Mouse (Mus musculus) forebrain, embryonic 12.5 days (tissue): ENCODE measurements at regions not wholly inside any gene's neighbourhood (a gene's known extent, or its start where the extent isn't known, plus 50 kb on each side); places are given as distances from the start of the nearest gene placed in this dataset.

Source experiments
- ATAC-seq: fragments of 200-750 bp; cut with Nextera tagmentation; 2 replicates; pipeline ENCODE4 v1.8.0; 2017; ENCODE audit warnings: moderate TSS enrichment; ENCODE audit not compliant: low FRiP score
- H3K27ac ChIP-seq: fragments of 300-500 bp; sonication (generic); 2 replicates; pipeline ENCODE4 v1.5.1; 2016; ENCODE audit warnings: mild to moderate bottlenecking
- H3K27me3 ChIP-seq: fragments of 300-500 bp; sonication (generic); 2 replicates; pipeline ENCODE4 v1.6.1; 2016; ENCODE audit warnings: mild to moderate bottlenecking
- H3K36me3 ChIP-seq: fragments of 300-500 bp; sonication (generic); replicated peaks from 2 replicates; pipeline ENCODE4 v1.6.1; 2016; ENCODE audit warnings: mild to moderate bottlenecking
- H3K4me1 ChIP-seq: fragments of 300-500 bp; sonication (generic); 2 replicates; pipeline ENCODE4 v1.6.1; 2016
- H3K4me2 ChIP-seq: fragments of 300-500 bp; sonication (generic); 2 replicates; pipeline ENCODE4 v1.6.1; 2016; ENCODE audit warnings: mild to moderate bottlenecking, moderate library complexity
- H3K4me3 ChIP-seq: fragments of 300-500 bp; sonication (generic); replicated peaks from 2 replicates; pipeline ENCODE4 v1.5.1; 2016; ENCODE audit warnings: mild to moderate bottlenecking
- H3K9ac ChIP-seq: fragments of 300-500 bp; sonication (generic); 2 replicates; pipeline ENCODE4 v1.6.1; 2016; ENCODE audit warnings: mild to moderate bottlenecking
- H3K9me3 ChIP-seq: fragments of 300-500 bp; sonication (generic); 2 replicates; pipeline ENCODE4 v1.6.1; 2016
- WGBS: fragments of 180-500 bp; shearing (Covaris S2); methylation state at CpG from one replicate; pipeline ENCODE4 v1.1.7; 2016; 5-methylcytosine and 5-hydroxymethylcytosine counted together

GRCm38 (mm10) chr3:21820051-21820598, 256.3 kb upstream of the Tbl1xr1 start:
- H3K27ac ChIP-seq: no peak overlapping the region
- peaks cover 16% of the 10 kb centered on the region for H3K4me1 ChIP-seq
- H3K27me3 ChIP-seq: no peaks in the 10 kb centered on the region
- WGBS: 87% methylated on average over 3 of the region's 3 CpGs
- no peak overlapping the region for H3K9ac ChIP-seq
- no peak overlapping the region for H3K4me2 ChIP-seq
- ATAC-seq: no peak
- H3K9me3 ChIP-seq: no peaks in the 10 kb centered on the region
- no peak overlapping the region for H3K4me3 ChIP-seq
- H3K36me3 ChIP-seq: no peaks in the 10 kb centered on the region

GRCm38 (mm10) chr3:21822675-21823074, 253.8 kb upstream of the Tbl1xr1 start:
- no peak for ATAC-seq
- 71% methylated on average over 4 of the region's 4 CpGs for WGBS
- Histone ChIP-seq H3K9me3 (no peaks in the 10 kb centered on the region), H3K9ac (no peak overlapping the region), H3K27me3 (no peaks in the 10 kb centered on the region), H3K4me2 (no peak overlapping the region), H3K27ac (no peak overlapping the region), H3K36me3 (no peaks in the 10 kb centered on the region), H3K4me3 (no peak overlapping the region), H3K4me1 (peaks cover 10% of the 10 kb centered on the region)

- Histone ChIP-seq H3K27me3 (no peaks in the 10 kb centered on the region), H3K9me3 (no peaks in the 10 kb centered on the region), H3K4me3 (no peak overlapping the region), H3K36me3 (no peaks in the 10 kb centered on the region), H3K9ac (no peak overlapping the region), H3K4me1 (peaks cover 10% of the 10 kb centered on the region), H3K4me2 (no peak overlapping the region), H3K27ac (no peak overlapping the region)
- WGBS: 68% methylated on average over 4 of the region's 4 CpGs
- no peak for ATAC-seq
Observed at GRCm38 (mm10) chr3:21823331-21823730, 253.1 kb upstream of the Tbl1xr1 start.

- no peak overlapping the region for H3K4me3 ChIP-seq
- no peak overlapping the region for H3K27ac ChIP-seq
- no peaks in the 10 kb centered on the region for H3K9me3 ChIP-seq
- WGBS: 39% methylated on average over 8 of the region's 8 CpGs
- H3K27me3 ChIP-seq: no peaks in the 10 kb centered on the region
- no peaks in the 10 kb centered on the region for H3K36me3 ChIP-seq
- no peak overlapping the region for H3K9ac ChIP-seq
- H3K4me1 ChIP-seq: peaks cover 10% of the 10 kb centered on the region
- H3K4me2 ChIP-seq: no peak overlapping the region
- ATAC-seq: peak; percentile 70; the same call in 1 of the 2 replicates
Observed at GRCm38 (mm10) chr3:21824101-21824880, 252.2 kb upstream of the Tbl1xr1 start.

GRCm38 (mm10) chr3:21824913-21825610, 251.4 kb upstream of the Tbl1xr1 start:
- Histone ChIP-seq H3K27me3 (no peaks in the 10 kb centered on the region), H3K36me3 (no peaks in the 10 kb centered on the region), H3K27ac (no peak overlapping the region), H3K9me3 (no peaks in the 10 kb centered on the region), H3K4me3 (no peak overlapping the region), H3K9ac (no peak overlapping the region), H3K4me2 (no peak overlapping the region), H3K4me1 (peaks cover 10% of the 10 kb centered on the region)
- no peak for ATAC-seq
- 93% methylated on average over 5 of the region's 5 CpGs for WGBS

- H3K9me3 ChIP-seq: no peaks in the 10 kb centered on the region
- no peak overlapping the region for H3K4me2 ChIP-seq
- no peak overlapping the region for H3K4me3 ChIP-seq
- H3K9ac ChIP-seq: no peak overlapping the region
- H3K36me3 ChIP-seq: no peaks in the 10 kb centered on the region
- peaks cover 10% of the 10 kb centered on the region for H3K4me1 ChIP-seq
- H3K27me3 ChIP-seq: no peaks in the 10 kb centered on the region
- ATAC-seq: no peak
- no peak overlapping the region for H3K27ac ChIP-seq
Observed at GRCm38 (mm10) chr3:21827656-21828055, 248.8 kb upstream of the Tbl1xr1 start.

GRCm38 (mm10) chr3:21833111-21833510, 243.3 kb upstream of the Tbl1xr1 start:
- H3K4me3 ChIP-seq: no peak overlapping the region
- no peak overlapping the region for H3K9ac ChIP-seq
- no peak overlapping the region for H3K27ac ChIP-seq
- H3K4me1 ChIP-seq: no peaks in the 10 kb centered on the region
- ATAC-seq: no peak
- H3K4me2 ChIP-seq: no peak overlapping the region
- H3K36me3 ChIP-seq: no peaks in the 10 kb centered on the region
- no peaks in the 10 kb centered on the region for H3K9me3 ChIP-seq
- WGBS: 97% methylated on average over 12 of the region's 12 CpGs
- no peaks in the 10 kb centered on the region for H3K27me3 ChIP-seq

- WGBS: 76% methylated on average over 1 of the region's 1 CpGs
- no peak overlapping the region for H3K27ac ChIP-seq
- H3K4me1 ChIP-seq: peaks cover 2% of the 10 kb centered on the region
- no peak overlapping the region for H3K9ac ChIP-seq
- no peak overlapping the region for H3K4me3 ChIP-seq
- no peaks in the 10 kb centered on the region for H3K27me3 ChIP-seq
- ATAC-seq: no peak
- no peak overlapping the region for H3K4me2 ChIP-seq
- no peaks in the 10 kb centered on the region for H3K9me3 ChIP-seq
- H3K36me3 ChIP-seq: no peaks in the 10 kb centered on the region
Observed at GRCm38 (mm10) chr3:21835526-21835925, 240.9 kb upstream of the Tbl1xr1 start.

GRCm38 (mm10) chr3:21837297-21837946, 239.0 kb upstream of the Tbl1xr1 start:
- Histone ChIP-seq H3K9me3 (no peaks in the 10 kb centered on the region), H3K27ac (no peak overlapping the region), H3K27me3 (no peaks in the 10 kb centered on the region), H3K9ac (no peak overlapping the region), H3K4me3 (no peak overlapping the region), H3K36me3 (no peaks in the 10 kb centered on the region), H3K4me2 (no peak overlapping the region), H3K4me1 (peaks cover 13% of the 10 kb centered on the region)
- WGBS: 81% methylated on average over 4 of the region's 4 CpGs
- no peak for ATAC-seq

- Histone ChIP-seq H3K36me3 (no peaks in the 10 kb centered on the region), H3K27me3 (no peaks in the 10 kb centered on the region), H3K4me1 (peaks cover 13% of the 10 kb centered on the region), H3K9me3 (no peaks in the 10 kb centered on the region), H3K9ac (no peak overlapping the region), H3K4me2 (no peak overlapping the region), H3K27ac (no peak overlapping the region), H3K4me3 (no peak overlapping the region)
- ATAC-seq: peak; percentile 60; the same call in 1 of the 2 replicates
- 34% methylated on average over 5 of the region's 5 CpGs for WGBS
Observed at GRCm38 (mm10) chr3:21840751-21841488, 235.5 kb upstream of the Tbl1xr1 start.

- H3K9ac ChIP-seq: no peak overlapping the region
- H3K27me3 ChIP-seq: no peaks in the 10 kb centered on the region
- no peak overlapping the region for H3K27ac ChIP-seq
- WGBS: 53% methylated on average over 1 of the region's 1 CpGs
- ATAC-seq: no peak
- H3K9me3 ChIP-seq: no peaks in the 10 kb centered on the region
- H3K4me2 ChIP-seq: no peak overlapping the region
- no peak overlapping the region for H3K4me3 ChIP-seq
- no peaks in the 10 kb centered on the region for H3K36me3 ChIP-seq
- H3K4me1 ChIP-seq: peaks cover 13% of the 10 kb centered on the region
Observed at GRCm38 (mm10) chr3:21841506-21841905, 234.9 kb upstream of the Tbl1xr1 start.
